Mouse (Mus musculus) olfactory bulb, adult 2 months (tissue): ENCODE measurements around the gene Gabrg3.

ENCODE experiments used
- CTCF ChIP-seq: fragments of 200-500 bp; IDR thresholded peaks from 2 replicates; pipeline ENCODE4 v1.5.1; 2012; ENCODE audit warnings: low read depth, mild to moderate bottlenecking, low read length, moderate library complexity; ENCODE audit not compliant: insufficient read depth
- POLR2A ChIP-seq: fragments of 200-500 bp; IDR thresholded peaks from 2 replicates; pipeline ENCODE4 v1.6.1; 2012; ENCODE audit warnings: mild to moderate bottlenecking, low read depth, low read length, moderate library complexity; ENCODE audit not compliant: insufficient read depth

- TF ChIP-seq POLR2A (no peak), CTCF (no peak)
Observed at GRCm38 (mm10) chr7:57314971-57315370, 72.0 kb downstream of the Gabrg3 start.
